Mouse (Mus musculus) B cell, adult 2 months (primary cell): ENCODE data around the gene Pla2g12a.
A peak's percentile ranks its signal among the peaks of the same experiment; 100 is the strongest.

Experiments used
- DNase-seq, 2 experiments: peaks; one replicate each; pipeline ENCODE4 v3.0.0; 2022

The Pla2g12a gene

DNA sequence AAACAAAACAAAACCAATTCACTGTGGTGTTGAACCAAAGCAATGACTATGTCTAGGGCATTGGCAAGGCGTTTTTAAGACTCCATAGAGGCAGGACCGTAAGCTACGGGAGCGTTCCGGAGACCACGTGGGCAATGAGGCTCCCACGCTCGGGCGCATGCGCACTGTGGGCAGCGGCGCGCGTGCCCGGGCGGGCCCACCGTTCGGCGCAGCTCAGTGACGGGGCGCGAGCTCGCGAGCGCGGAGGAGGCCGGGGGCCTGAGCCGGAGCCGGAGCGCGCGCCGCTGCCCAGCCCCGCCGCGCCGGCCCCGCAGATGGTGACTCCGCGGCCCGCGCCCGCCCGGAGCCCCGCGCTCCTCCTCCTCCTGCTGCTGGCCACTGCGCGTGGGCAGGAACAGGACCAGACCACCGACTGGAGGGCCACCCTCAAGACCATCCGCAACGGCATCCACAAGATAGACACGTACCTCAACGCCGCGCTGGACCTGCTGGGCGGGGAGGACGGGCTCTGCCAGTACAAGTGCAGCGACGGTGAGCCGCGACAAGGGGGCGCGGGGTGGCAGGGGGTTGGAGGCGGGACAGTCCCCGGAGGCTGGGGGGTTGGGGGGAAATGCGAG lies at the start of gene Pla2g12a:
Gene Pla2g12a, plus strand, starts transcription at position 202 of the 617 bp plus-strand sequence.
- DNase-seq: peak; percentile 88 to 90

DNA sequence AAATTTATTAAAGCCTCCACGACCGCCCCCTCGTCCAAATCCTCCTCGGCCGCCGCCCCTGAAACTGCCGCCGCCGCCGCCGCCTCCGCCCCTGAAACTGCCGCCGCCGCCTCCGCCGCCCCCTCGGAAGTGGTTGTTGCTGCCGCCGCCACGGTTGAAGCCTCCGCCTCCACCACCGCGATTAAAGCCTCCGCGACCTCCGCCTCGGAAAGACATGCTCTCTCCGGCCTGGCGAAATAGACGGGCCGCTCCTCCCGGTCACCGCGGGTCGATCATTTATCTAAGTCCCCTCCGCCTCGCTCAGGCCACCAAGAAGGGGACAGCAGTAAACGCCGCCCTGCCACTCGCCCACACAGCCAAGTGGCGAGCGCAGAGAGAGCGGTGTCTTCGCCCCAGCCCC lies 47.8 kb upstream of the Pla2g12a start:
- DNase-seq: peak; percentile 66 to 69

DNA sequence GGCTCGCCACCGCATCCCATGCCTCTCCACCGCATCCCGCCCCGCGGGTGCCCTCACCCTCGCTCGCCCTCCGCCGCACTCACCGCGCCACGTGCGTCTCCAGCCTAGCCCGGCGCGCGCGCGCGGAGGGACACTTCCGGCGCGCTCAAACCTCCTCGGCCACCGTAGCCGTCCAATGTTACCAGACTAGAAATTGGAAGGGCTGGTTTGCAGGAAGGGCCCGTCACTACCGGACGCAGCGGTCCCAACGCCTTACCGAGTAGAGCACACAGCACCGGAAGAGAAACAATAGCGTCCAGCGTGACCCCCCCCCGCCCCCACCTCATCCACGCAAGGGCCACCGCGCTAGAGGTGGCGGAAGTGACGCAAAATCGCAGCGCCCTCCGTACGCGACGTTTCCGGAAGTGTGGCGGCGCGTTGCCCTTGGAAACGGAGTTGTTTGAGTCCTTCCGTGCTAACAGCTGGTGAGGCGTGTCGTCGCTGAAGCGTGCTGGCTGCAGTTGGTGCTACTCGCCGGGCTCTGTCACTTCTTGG lies 47.3 kb upstream of the Pla2g12a start, which contains the start of gene Gar1:
Gene Gar1, minus strand, starts transcription at position 362 of the 534 bp plus-strand sequence.
- peak; percentile 95 for DNase-seq

DNA sequence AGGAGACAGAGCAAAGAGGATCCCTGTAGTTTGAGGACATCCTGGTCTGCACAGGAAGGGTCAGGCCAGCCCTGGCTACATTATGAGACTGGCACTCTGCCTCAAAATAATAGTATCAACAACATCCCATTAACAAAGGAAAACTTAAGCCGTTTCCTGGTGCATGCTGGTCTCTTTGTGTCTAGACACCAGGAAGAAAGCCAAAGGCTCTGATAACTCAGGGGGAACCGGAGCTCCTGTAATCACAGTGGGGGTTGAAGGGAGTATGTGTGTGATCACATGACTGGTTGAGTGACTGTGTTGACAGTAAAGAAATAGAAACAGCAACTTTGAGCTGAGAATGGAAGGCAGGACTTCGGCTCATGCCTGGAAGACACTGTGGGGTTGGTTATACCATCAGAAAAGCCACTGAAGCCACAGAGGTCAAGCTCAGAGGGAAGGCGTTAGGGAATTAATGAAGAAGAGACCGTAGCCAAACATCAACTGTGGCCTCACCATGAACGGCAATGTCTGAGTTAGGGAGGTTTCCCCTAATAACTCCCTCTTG lies 42.9 kb upstream of the Pla2g12a start, which contains the start of gene Cfi:
Gene Cfi, plus strand, starts transcription at position 497 of the 547 bp plus-strand sequence.
- no peak for DNase-seq

DNA sequence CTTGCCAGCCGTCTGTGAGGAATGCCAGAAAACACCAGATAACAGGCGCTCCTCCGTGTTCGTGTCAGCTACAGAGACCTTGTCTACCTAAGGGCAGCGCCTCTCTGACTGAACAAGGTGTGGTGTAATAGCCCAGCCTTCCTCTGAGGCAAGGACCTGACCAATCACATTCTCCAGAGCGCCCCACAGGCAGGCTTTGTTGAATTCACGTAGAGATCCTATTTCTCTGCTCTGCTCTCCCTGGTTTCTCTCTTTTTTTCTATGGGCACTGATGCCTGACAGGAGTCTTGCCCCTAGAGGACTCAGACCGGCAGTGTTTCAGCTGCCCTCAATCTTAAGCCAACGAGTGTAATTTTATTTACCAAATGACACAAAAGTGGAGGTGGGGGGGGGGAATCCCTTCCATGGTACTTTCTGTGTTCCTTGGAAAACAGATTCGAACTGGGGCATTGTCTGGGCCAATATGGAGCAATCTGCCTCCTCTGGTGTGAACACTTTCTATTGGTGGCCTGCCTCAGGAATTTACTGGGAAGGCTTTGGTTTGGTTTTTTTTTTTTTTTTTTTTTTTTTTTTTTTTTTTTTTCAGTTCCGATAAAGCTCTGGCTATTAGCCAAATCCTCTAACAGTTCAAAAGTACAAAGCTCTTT lies 42.2 kb upstream of the Pla2g12a start:
- DNase-seq: peak; percentile 12

DNA sequence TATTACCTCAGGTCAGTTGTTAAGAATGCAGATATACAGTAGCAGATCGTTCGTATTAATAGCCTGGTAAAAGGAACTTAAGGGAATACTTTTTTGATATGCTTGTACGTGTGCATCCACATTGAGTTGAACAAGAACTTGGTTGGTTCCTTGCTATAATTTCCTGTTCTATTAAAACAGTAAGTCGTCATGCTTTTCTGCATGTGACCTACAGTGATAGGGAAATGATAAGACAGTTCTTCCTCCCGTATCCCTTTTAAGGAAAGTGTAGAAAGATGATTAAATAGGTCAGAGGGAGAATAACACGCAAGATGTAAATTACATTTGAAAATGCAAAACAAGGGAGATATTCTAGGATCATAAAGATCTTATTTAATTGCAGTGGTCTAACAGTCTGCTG lies 41.4 kb upstream of the Pla2g12a start:
- DNase-seq: no peak

DNA sequence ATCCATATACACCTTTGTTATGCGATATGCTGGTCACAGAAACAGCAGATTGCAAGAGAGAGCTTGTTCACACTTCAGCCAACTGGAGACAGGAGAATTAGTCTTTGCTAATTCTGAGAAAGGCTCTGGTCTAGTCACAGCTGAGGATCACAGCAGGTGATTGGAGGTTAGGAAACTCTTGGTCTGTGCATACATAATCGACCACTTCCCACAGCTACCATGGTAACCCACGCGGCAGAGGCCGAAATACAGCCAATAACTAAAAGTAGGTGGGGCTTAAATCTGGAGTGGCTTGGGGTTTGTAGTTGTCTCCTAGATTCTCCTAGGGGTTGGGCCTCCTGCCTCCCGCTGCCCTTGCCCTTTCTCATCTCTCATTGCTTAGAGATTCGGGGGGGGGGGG lies 40.4 kb upstream of the Pla2g12a start:
- no peak for DNase-seq

DNA sequence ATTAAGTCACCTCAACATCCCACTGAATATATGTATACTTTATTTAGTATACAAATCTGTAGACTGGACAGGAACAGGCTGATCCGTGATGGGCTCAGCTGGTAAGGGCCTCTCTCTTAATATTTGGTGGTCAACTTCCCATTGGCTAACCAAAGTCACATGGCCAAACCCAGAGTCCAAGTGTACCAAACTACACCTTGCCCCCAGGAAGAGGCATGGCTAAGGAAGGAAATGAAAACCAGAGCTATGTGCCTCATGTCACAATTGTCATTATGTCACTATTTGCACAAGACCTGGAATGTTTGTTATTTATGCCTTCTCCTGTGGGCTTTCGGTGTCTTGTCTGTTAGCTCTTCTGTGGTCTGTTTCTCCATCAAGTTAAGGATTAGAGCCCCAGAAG lies 32.5 kb upstream of the Pla2g12a start:
- DNase-seq: no peak

DNA sequence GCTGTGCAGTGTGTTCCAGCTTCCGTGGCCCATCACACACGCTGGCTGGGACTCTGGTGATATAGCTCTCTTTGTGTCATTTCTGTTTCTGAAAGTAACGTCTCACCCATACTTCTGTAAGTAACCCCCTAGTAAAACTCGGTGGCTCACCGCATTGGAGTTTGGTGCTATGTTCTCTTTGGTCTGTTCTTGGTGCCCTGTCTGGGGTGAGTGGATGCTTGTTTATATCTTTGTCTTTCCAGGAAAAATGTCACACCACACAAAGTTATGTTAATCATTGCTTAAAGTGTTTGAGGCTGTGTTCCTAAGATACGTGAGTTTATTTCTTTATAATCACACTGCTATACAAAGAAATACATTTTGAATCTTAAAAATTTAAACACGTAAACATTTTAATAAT lies 31.6 kb upstream of the Pla2g12a start:
- DNase-seq: no peak

DNA sequence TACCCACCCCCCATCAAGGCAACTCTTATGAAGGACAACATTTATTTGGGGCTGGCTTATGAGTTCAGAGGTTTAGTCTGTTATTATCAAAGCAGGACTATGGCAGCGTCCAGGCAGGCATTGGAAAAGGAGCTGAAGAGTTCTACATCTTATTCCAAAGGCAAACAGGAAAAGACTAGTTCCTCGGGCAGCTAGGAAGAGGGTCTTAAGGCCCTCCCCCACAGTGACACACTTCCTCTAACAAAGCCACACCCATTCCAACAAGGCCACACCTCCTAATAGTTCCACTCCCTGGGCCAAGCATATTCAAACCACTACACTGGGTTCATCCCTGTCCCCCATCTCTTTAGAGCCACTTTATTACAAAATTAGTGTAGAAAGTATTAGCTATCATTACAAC lies 15.8 kb upstream of the Pla2g12a start:
- DNase-seq: no peak

DNA sequence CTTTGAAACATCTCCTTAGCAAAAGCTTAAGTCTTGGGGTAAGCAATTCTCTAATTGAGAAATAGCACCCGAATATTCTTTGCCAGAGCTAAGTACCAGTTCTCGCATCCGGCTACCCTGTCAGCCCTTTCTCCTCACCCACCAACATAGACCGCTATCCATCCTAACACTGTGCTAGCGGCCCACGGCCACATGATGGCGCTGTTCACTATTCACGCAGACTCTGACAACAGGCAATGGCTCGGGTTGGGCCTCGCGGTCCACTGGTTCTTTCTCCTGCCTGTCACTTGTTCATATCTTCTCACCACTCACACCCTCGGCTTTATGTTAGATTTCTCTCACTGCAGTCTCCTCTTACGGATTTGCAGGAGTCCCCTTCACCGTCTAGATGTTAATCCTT lies 14.7 kb upstream of the Pla2g12a start:
- DNase-seq: peak; percentile 75 to 76

DNA sequence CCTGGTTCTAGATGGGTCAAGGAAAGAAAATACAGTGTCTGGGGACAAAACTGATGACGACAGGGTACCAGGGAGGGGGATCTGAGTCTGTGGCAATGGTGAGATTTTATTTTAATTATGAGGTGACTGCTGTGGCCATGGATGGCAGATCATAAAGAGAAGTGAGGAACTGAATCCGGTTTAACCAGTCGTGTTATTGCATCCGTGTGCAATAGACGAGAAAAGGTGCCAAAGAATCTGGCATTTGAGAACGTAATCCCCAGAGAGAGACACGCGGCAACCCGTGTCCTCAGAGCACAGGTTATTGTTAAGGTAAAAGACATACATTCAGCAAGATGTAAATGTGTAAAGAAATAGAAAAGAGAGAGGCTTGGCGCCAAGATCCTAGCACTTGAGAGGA lies 1.1 kb upstream of the Pla2g12a start:
- DNase-seq: no peak

DNA sequence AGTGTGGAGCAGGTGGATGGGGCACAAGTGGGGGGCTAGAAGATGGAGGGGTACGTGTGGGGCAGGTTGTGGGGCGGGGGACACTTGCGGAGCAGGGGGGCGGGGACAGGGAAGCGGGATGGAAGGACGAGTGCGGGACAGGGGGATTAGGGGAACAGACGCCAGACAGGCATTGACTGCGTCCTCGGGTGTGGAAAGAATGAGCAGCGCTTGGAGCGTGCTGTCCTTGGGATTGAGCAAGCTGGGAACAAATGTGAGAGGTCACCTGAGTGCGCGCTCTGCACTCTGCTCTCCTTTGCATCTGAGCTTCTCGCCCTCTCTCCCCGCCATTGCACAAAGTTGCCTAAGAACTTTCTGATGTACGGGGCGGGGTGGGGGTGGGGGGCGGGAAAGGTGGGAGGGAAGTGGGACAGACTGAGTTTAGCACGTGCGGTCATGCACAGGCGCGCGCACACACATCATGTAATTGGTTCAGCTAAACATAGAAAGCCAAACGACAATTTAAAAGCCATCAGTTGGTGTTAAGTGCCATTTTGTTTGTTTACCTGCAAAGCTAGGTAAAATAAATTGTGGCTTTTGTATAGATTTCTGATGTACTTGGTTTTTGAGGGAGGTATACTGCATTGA lies 838 bp downstream of the Pla2g12a start:
- DNase-seq: peak; percentile 35 to 43

DNA sequence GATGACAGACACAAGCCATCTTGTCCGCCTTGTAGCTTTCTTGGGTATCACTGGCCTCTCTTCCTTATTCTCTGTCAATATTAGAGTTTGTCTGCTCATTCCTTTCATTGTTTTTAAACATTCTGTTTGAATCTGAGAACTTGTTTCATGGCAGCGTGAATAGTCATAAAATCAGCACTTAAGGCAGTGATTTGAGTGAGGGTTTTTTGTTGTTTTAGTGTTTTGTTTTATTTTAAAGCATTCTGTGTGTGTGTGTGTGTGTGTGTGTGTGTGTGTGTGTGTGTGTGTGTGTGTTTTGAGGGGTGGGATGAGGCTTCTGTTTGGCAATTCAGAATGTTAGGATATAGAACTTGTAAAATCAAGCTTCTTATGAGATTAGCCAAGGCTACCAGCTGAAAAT lies 1.5 kb downstream of the Pla2g12a start:
- DNase-seq: no peak

DNA sequence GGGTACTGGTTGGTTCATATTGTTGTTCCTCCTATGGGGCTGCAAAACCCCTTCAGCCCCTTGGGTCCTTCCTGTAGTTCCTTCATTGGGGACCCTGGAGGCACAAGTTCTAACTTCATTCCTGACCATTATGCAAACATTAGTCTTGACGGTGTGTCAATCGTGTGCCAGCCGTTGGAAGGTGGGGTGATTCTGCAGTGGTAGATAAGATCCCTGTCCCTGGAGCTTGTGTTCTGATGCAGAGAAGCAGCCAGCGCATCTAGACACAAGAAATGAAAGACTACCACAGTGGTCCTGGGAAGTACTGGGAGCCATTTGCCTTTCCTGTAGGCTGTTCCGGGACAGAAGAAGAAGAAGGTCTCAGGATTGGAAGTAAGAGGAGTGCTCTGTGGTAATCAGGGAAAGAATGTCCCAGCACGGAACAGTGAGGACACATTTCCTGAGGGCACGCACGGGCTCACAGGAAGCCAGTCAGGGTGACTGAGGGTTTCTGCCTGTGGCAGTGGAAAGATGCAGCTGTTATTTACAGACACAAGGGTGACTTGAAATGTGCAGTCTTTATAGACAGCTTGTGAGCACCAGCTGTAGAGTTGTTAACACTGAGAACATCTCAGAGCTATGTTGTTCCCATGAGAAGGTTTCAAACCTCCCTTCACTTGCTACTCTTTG lies 2.7 kb downstream of the Pla2g12a start:
- no peak for DNase-seq

DNA sequence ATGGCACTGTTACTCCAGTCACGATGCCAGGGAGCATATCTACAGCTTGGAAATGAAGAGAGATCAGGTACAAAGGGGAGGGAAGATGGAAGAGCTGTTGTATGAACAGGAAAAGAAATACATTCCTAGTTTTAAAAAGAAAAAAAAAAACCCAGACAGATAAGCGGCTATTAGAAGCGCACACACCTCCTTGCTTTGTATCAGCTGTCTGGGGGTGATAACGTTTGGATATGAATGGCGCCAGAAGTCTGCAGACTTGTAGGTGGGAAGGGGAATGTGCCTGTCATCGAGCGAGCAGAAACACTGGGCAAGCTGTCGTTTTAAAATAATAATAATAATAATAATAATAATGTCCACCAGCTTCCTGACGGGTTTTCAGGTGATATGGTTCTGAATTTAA lies 7.2 kb downstream of the Pla2g12a start:
- no peak for DNase-seq

DNA sequence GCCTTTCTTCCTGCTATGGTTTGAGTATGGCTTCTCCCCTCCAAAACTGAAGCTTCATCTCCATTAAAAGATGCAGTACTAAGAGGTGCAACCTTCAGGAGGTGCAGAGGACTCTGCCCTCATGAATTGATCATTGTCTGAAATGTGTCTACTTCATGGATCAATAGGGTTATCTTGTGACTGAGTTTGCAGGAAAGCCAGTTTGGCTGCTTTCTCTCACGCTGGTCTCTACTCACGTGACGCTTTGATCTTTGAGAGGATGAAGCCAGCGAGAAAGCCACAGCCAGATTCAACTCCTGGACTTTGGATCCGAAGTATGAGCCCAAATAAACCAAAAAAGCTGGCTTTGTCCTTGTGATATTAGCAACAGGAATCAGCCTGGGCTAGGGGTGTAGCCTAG lies 8.0 kb downstream of the Pla2g12a start:
- DNase-seq: no peak

DNA sequence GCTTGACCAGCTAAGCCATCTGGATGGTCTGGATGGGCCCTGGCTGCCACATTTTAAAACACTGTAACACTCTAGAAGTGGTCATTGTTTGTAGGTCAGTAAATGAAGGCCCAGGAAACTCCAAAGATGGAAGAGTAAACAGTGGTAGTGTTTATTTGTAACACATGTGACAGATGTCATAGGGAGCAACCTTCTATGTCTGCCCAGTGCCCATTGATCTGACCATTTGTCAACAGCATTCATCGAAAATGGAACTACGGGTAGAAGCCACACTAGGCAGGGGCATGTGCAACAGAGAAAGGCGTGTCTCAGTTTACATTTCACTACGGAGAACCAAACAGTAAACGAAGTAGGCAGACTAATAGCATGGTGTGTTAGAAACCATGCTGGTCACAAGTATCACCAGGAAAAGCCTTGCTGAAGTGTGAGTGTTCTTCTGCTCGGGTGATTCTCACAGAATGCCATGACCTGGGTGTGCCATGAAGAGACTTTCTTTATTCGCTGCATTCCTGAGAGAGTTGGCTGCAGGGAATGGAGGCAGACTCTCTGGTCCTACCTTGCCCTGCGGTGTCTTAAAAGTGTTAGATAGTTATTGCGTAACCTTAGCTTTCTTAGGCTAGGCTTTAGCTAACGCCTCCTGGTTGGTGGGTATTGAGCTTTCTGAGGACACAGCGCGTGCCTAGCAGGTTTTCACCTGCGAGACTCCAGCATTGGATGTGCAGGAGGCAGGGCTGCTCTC lies 9.5 kb downstream of the Pla2g12a start:
- no peak for DNase-seq

DNA sequence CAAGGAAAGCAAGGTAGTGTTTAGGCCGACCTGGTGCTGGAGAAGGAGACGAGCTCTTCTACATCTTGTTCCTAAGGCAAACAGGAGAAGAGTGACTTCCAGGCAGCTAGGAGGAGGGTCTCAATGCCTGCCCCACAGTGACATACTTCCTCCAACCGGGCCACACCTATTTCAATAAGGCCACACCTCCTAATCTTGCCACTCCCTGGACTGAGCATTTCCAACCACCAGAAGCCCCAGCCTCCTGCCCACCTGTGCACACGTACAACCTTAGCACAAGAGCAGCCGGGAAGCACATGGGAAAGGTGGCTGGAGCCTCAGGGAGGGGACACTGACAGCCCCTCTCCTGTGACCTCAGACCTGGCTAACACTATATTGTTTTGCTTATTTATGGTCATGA lies 13.6 kb downstream of the Pla2g12a start:
- DNase-seq: no peak

DNA sequence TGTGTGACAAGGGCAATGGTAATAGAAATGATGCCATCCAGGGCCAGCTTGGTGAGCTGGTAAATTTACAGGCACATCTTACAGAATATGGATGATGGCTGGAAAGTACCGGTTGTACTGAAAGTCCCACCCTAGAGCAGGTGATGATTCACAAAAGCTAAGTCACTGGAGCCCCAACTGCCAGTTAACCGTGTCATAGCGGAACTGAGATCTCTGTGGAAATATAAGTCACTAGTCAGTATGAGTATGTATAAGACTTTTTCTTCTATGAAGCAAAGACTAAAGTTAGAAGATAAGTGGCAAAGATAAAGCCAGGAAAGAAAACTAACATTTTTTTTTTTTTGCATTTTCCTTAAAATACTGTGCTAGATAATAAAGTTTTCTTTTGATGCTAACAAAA lies 14.7 kb downstream of the Pla2g12a start:
- no peak for DNase-seq

DNA sequence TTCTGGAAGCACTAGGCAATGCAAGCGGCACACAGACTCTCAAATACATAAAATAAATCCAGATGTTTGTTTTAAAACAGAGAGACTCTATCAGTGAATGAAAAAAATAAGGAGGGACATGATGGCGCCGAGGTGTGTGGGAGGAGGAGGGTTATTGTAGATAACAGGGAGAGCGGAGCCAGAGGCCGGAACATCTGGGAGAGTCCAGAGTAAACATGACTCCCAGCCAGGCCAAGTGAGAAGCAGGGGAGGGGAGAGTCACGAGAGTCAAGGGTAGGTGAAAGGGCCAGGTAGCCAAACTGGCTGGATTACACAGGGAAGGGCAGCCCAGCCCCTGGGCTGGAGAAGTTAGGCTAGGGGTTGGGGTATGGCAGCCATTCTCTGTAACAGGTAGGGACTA lies 18.2 kb downstream of the Pla2g12a start:
- DNase-seq: no peak

DNA sequence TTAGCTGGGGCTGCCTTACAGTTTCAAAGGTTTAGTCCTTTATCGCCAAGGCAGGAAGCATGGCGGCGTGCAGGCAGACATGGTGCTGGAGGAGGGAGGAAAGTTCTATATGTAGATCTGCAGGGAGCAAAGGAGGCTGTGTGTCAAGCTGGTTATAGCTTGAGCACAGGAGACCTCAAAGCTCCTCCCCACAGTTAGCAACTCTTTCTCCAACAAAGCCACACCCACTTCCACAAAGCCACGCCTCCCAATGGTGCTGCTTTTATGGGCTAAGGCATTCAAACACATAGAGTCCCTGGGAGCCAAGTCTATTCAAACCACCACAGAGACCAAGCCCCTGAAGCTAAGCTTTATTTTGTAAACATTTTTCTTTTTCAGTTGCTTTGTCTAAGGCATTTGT lies 20.5 kb downstream of the Pla2g12a start:
- no peak for DNase-seq
